Mouse (Mus musculus) left cerebral cortex, postnatal 36 days (tissue): ENCODE results near the gene Sugp2. TPM values are rescaled to one million over a fixed set of nuclear protein-coding genes. Genes with fewer than 3 reads are reported as not detected.
"Not testable (repeated sequence)": the region's sequence is repeated elsewhere in the genome, so short reads cannot be mapped to it uniquely, and the experiment has no call there.

Source experiments
- DNase-seq, 2 experiments: peaks; one replicate each; pipeline ENCODE4 v3.0.0; 2021 to 2022; ENCODE audit warnings: low spot score in 2 of 2, mixed read lengths in 1 of 2
- intact Hi-C: fragments of 180-260 bp; cut with DNase I; formaldehyde crosslinking; loops from one replicate; pipeline ENCODE4 v1.15.1; 2025
- total RNA-seq, 2 experiments: library from RNA; stranded (reverse); gene quantifications; 2 replicates each; pipeline ENCODE4 v1.2.3; 2021

Sugp2 gene
- total RNA-seq = 100 to 1,000 TPM; 105 to 126 TPM

- intact Hi-C loops = loop anchor here (5.0 to 10.0 kb wide), 2 partner anchors 42 to 319 kb away; no protein-coding TSS in a partner anchor
- peak; percentile 96 to 97 for DNase-seq
Observed at GRCm38 (mm10) chr8:70234080-70234780, at the start of gene Sugp2, which contains the start of gene Armc6. Sugp2 (plus strand) TSS chr8:70234226. Armc6 (minus strand) TSS chr8:70234466.

GRCm38 (mm10) chr8:70188707-70189106, 45.3 kb upstream of the Sugp2 start:
- no peak for DNase-seq
- intact Hi-C loops = no loop called here

GRCm38 (mm10) chr8:70193238-70193637, 40.8 kb upstream of the Sugp2 start:
- no peak for DNase-seq
- intact Hi-C loops = loop anchor here (5.0 kb wide), 1 partner anchor 39 kb away; the partner anchor contains the start of genes Armc6 and Sugp2

- DNase-seq = no peak
- intact Hi-C loops = loop anchor here (5.0 kb wide), 1 partner anchor 38 kb away; the partner anchor contains the start of genes Armc6 and Sugp2
Observed at GRCm38 (mm10) chr8:70194191-70194590, 39.8 kb upstream of the Sugp2 start.

- no peak for DNase-seq
- intact Hi-C loops = no loop called here
Observed at GRCm38 (mm10) chr8:70195762-70196161, 38.3 kb upstream of the Sugp2 start.

- no peak for DNase-seq
- intact Hi-C loops = no loop called here
Observed at GRCm38 (mm10) chr8:70197603-70198002, 36.4 kb upstream of the Sugp2 start.

GRCm38 (mm10) chr8:70200098-70200681, 33.8 kb upstream of the Sugp2 start:
- peak; percentile 43 to 53 for DNase-seq
- intact Hi-C loops = no loop called here

GRCm38 (mm10) chr8:70201417-70201816, 32.6 kb upstream of the Sugp2 start:
- DNase-seq = no peak

GRCm38 (mm10) chr8:70203072-70203471, 31.0 kb upstream of the Sugp2 start:
- intact Hi-C loops = no loop called here
- peak in 1 of 2 experiments; percentile 45 for DNase-seq

More at GRCm38 (mm10) chr8:70201417-70201816, 32.6 kb upstream of the Sugp2 start:
- intact Hi-C loops = no loop called here

- intact Hi-C loops = no loop called here
- no peak for DNase-seq
Observed at GRCm38 (mm10) chr8:70204757-70205156, 29.3 kb upstream of the Sugp2 start.

- intact Hi-C loops = no loop called here
- no peak for DNase-seq
Observed at GRCm38 (mm10) chr8:70208130-70208529, 25.9 kb upstream of the Sugp2 start.

- intact Hi-C loops = no loop called here
- peak; percentile 42 to 54 for DNase-seq
Observed at GRCm38 (mm10) chr8:70210538-70210937, 23.5 kb upstream of the Sugp2 start.

GRCm38 (mm10) chr8:70211275-70211674, 22.8 kb upstream of the Sugp2 start:
- intact Hi-C loops = no loop called here
- DNase-seq = no peak

- peak in 1 of 2 experiments; percentile 59 for DNase-seq
- intact Hi-C loops = no loop called here
Observed at GRCm38 (mm10) chr8:70211726-70212111, 22.3 kb upstream of the Sugp2 start.

- peak; percentile 98 for DNase-seq
- intact Hi-C loops = no loop called here
Observed at GRCm38 (mm10) chr8:70212112-70213055, 21.6 kb upstream of the Sugp2 start, which contains the start of gene Slc25a42. Slc25a42 (minus strand) TSS chr8:70212305.

- intact Hi-C loops = no loop called here
- no peak for DNase-seq
Observed at GRCm38 (mm10) chr8:70214411-70214810, 19.6 kb upstream of the Sugp2 start.

- intact Hi-C loops = no loop called here
- no peak for DNase-seq
Observed at GRCm38 (mm10) chr8:70215092-70215491, 18.9 kb upstream of the Sugp2 start.

- DNase-seq, intact Hi-C loops: not testable (repeated sequence)
Observed at GRCm38 (mm10) chr8:70216161-70216560, 17.9 kb upstream of the Sugp2 start.

- peak; percentile 59 to 64 for DNase-seq
- intact Hi-C loops = no loop called here
Observed at GRCm38 (mm10) chr8:70216566-70216965, 17.5 kb upstream of the Sugp2 start.

GRCm38 (mm10) chr8:70217441-70217840, 16.6 kb upstream of the Sugp2 start:
- DNase-seq = no peak
- intact Hi-C loops = no loop called here
